Mouse (Mus musculus) ES-Bruce4 (cell line): ENCODE measurements around the gene Sh2b3.

Experiments used
- CTCF ChIP-seq: IDR thresholded peaks from one replicate; pipeline ENCODE4 v1.8.1; 2011; ENCODE audit warnings: low read depth, low read length
- POLR2A ChIP-seq: IDR thresholded peaks from one replicate; pipeline ENCODE4 v1.8.1; 2011; ENCODE audit warnings: low read length; ENCODE audit not compliant: insufficient read depth

DNA sequence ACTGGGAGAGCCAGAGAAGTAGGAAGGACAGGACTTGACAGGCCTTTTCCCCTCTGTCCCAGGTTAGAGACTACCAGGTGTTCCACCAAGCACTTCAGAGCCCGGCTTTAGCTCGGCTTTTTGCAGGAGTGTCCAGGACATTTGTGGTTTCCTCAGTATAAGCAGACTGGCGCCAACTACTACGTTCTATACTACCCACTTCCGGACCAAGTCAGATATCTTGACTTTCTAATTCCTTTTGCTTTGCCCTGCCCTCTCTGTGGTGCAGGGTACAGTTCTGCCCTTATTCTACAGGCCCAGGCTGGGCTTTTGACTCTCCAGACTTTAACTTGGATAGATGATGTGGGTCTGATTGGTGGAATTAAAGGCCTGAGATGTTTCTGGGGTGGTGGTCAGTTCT is 17.9 kb downstream of the Sh2b3 start:
- TF ChIP-seq CTCF = no peak
- TF ChIP-seq POLR2A = no peak
